Mouse (Mus musculus) heart, adult 2 months (tissue): ENCODE measurements at regions not wholly inside any gene's neighbourhood (a gene's known extent, or its start where the extent isn't known, plus 50 kb on each side); places are given as distances from the start of the nearest gene placed in this dataset.

Experiments
- CTCF ChIP-seq: fragments of 200-600 bp; IDR thresholded peaks from 2 replicates; pipeline ENCODE4 v1.8.1; 2022; ENCODE audit warnings: antibody characterized with exemption, mild to moderate bottlenecking, moderate library complexity
- EP300 ChIP-seq: fragments of 200-500 bp; IDR thresholded peaks from 2 replicates; pipeline ENCODE4 v1.6.1; 2011; ENCODE audit warnings: low read depth, low read length, control low read depth; ENCODE audit not compliant: insufficient read depth
- POLR2A ChIP-seq: fragments of 200-500 bp; IDR thresholded peaks from 2 replicates; pipeline ENCODE4 v1.6.1; 2011; ENCODE audit warnings: mild to moderate bottlenecking, low read depth, low read length, control low read depth; ENCODE audit not compliant: insufficient read depth

DNA sequence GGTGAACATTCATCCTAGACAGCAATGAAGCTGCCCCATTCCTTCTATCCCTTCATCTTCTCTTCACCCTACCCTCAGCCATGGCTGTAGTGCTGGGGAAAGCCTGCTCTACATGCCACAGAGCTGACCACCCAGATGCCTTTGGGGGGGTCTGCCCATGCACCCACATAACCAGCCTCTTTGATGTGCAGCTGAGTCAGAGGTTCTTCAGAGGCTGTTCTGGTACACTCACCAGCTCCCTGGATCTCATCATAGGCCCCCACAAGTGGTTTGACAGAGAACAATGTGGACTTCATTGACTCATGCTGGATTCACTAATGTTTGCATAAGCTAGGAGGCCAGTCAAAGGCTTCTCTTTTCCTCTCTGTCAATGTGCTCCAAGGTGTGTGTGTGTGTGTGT is 162.4 kb downstream of the Snx13 start:
- no peak for TF ChIP-seq EP300
- TF ChIP-seq CTCF = no peak
- TF ChIP-seq POLR2A = no peak
